9 mouse cellular contexts compared by ENCODE assay signal in genomic region chr16:94303203-94303535, GRCm38 (mm10). TPM values are rescaled to one million over a fixed set of nuclear protein-coding genes. Genes with fewer than 3 reads are reported as not detected.
A peak's percentile ranks its signal among the peaks of the same experiment; 100 is the strongest.
DNase-seq lines count a peak whose midpoint lies in the region; ATAC-seq lines count a peak whose summit lies in the region.
"Had no signal": no experiment of that assay in that cellular context is flagged by ENCODE, and none has a peak within 500 bp of the region (broad histone marks: within the 10 kb centered on the region; RNA-seq: fewer than 3 reads in every experiment).

No protein-coding gene starts in this region.

- WGBS in heart, embryonic 10.5 days = 27% methylated on average over 6 of the region's 6 CpGs
- 29% methylated on average over 6 of the region's 6 CpGs for WGBS in forebrain, embryonic 13.5 days
- WGBS in liver, embryonic 12.5 days (ENCODE audit: insufficient replicate concordance) = 27% methylated on average over 6 of the region's 6 CpGs

- H3K4me3 ChIP-seq in heart, embryonic 10.5 days = peak overlapping the region; percentile 56
- peak overlapping the region; percentile 11 for H3K4me3 ChIP-seq in forebrain, embryonic 13.5 days
- no peak overlapping the region for H3K4me3 ChIP-seq in liver, embryonic 12.5 days

- 0 out of 2 replicates have a peak, but pooled peaks cover 10% of the 10 kb centered on the region for H3K36me3 ChIP-seq in heart, embryonic 10.5 days
- H3K36me3 ChIP-seq in forebrain, embryonic 13.5 days (ENCODE audit: poor library complexity, severe bottlenecking) = 0 out of 2 replicates have a peak, but pooled peaks cover 4% of the 10 kb centered on the region
- H3K36me3 ChIP-seq in liver, embryonic 12.5 days = no peaks in the 10 kb centered on the region

- H3K9ac ChIP-seq in forebrain, embryonic 13.5 days = peak overlapping the region; percentile 37
- no peak overlapping the region for H3K9ac ChIP-seq in liver, embryonic 12.5 days

- H3K27me3 ChIP-seq in heart, embryonic 10.5 days (ENCODE audit: insufficient read depth, poor library complexity, severe bottlenecking) = peaks cover 12% of the 10 kb centered on the region
- peaks cover 6% of the 10 kb centered on the region for H3K27me3 ChIP-seq in forebrain, embryonic 13.5 days
- H3K27me3 ChIP-seq in liver, embryonic 12.5 days (replicated peaks) = peaks cover 37% of the 10 kb centered on the region

- ATAC-seq in CD4-positive, CD25-positive, alpha-beta regulatory T cell, adult 4 months = peak; percentile 52
- no peak for ATAC-seq in forebrain, embryonic 13.5 days
- ATAC-seq in liver, embryonic 12.5 days = no peak

- DNase-seq in heart, embryonic 10.5 days (ENCODE audit: low spot score) = no peak
- no peak for DNase-seq in heart, postnatal 4 days
- DNase-seq in natural killer cell, adult 2 months (ENCODE audit: low spot score in 2 of 2) = no peak
- no peak for DNase-seq in retina, postnatal 1 day
- no peak for DNase-seq in Muller cell, postnatal 12 days (ENCODE audit: inconsistent ontology term)

- H3K27ac ChIP-seq in heart, embryonic 10.5 days = peak overlapping the region; percentile 92
- H3K27ac ChIP-seq in forebrain, embryonic 13.5 days = no peak overlapping the region
- no peak overlapping the region for H3K27ac ChIP-seq in liver, embryonic 12.5 days
- H3K27ac ChIP-seq: macrophage had no signal

- H3K4me2 ChIP-seq in forebrain, embryonic 13.5 days = peak overlapping the region; percentile 48
- H3K4me2 ChIP-seq in liver, embryonic 12.5 days = peak overlapping the region; percentile 35

- peaks cover 21% of the 10 kb centered on the region for H3K4me1 ChIP-seq in heart, embryonic 10.5 days
- peaks cover 23% of the 10 kb centered on the region for H3K4me1 ChIP-seq in forebrain, embryonic 13.5 days
- H3K4me1 ChIP-seq in liver, embryonic 12.5 days = peaks cover 6% of the 10 kb centered on the region; the same call in 1 of the 2 replicates

- H3K9me3 ChIP-seq in heart, embryonic 10.5 days = peaks cover 3% of the 10 kb centered on the region; the same call in 1 of the 2 replicates
- peaks cover 7% of the 10 kb centered on the region for H3K9me3 ChIP-seq in forebrain, embryonic 13.5 days (replicated peaks)
- H3K9me3 ChIP-seq in liver, embryonic 12.5 days (replicated peaks) = no peaks in the 10 kb centered on the region

RNA-seq across cellular contexts. Expression of gene Hlcs, which starts 10.2 kb away (rescaled TPM):
- 10.8 and 11.0 TPM in 2 replicates for polyA plus RNA-seq in heart, embryonic 10.5 days (2016; fragmentation: Nextera tagmentation; extraction: Ambion mirVana)
- total RNA-seq in heart, postnatal 4 days (2021) = 1 to 10 TPM; 8.0 to 8.2 TPM
- 1 to 10 TPM; 7.3 to 9.3 TPM for polyA plus RNA-seq in CD4-positive, CD25-positive, alpha-beta regulatory T cell, adult 4 months (2017; shearing (Covaris generic))
- 9.0 and 9.8 TPM in 2 replicates for polyA plus RNA-seq in forebrain, embryonic 13.5 days (2015; fragmentation: Nextera tagmentation; extraction: Ambion mirVana)
- polyA plus RNA-seq in liver, embryonic 12.5 days (2016; fragmentation: Nextera tagmentation; extraction: Ambion mirVana) = 4.4 and 4.9 TPM in 2 replicates

RNA-seq across cellular contexts. Expression of gene Ripply3, which starts 25.1 kb away (rescaled TPM):
- polyA plus RNA-seq in heart, embryonic 10.5 days (2016; fragmentation: Nextera tagmentation; extraction: Ambion mirVana) = 4.3 and 8.1 TPM in 2 replicates
- total RNA-seq in heart, postnatal 4 days (2021) = 1 to 10 TPM; 3.7 to 4.5 TPM
- polyA plus RNA-seq in CD4-positive, CD25-positive, alpha-beta regulatory T cell, adult 4 months (2017; shearing (Covaris generic)) = 1 to 10 TPM in 1 of 2 experiments, under 1 TPM in 1; 0.95 to 1.1 TPM
- polyA plus RNA-seq in forebrain, embryonic 13.5 days (2015; fragmentation: Nextera tagmentation; extraction: Ambion mirVana) = 2.1 and 2.8 TPM in 2 replicates
- polyA plus RNA-seq in liver, embryonic 12.5 days (2016; fragmentation: Nextera tagmentation; extraction: Ambion mirVana) = 2.4 and 3.1 TPM in 2 replicates
- polyA plus RNA-seq: macrophage had no signal
